Mouse (Mus musculus): ENCODE results near the gene Tmc4. TPM values are rescaled to one million over a fixed set of nuclear protein-coding genes. Genes with fewer than 3 reads are reported as not detected.
A peak's percentile ranks its signal among the peaks of the same experiment; 100 is the strongest.

Gene Tmc4
- polyA plus RNA-seq, 1 experiment from 2014 or later = 3.4 TPM

DNA sequence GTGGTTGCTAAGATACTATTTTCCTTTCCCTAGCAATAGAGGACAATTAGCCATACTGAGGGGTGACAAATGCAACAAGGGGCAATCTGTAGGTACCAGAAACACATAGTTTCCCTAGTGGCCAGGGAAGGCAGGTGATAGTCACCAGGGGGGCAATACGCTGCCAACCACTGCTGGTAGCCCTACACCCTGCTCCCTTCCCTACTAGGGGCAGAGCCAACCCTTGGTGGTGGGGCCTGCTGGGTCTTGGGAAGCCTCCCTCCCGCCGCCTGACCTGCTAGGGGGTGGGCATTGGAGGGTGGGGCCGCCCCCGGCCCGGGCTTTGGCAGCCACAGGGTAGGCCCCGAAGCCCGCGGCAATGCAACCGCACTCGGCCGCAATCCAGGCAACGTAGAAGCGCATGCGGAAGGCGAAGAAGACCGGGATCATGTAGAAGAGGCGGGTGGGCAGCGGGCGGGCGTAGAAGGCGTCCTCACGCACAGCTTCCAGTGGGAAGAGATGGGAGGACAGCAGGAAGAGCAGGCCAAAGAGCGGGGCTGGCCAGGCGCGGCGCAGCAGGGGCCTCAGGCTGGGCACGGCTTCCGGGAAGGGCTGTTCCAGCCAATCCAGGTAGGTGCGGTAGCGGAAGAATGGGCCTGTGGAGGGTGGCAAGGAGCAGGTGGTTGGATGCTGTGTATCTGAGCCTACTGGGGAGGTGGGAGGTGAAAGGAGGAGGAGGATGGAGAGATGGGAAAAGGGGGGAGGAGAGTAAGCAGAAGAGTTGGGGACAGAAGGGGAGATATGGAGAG is 8.2 kb upstream of the Tmc4 start:
- peaks cover 8% of the 10 kb centered on the region for H3K4me1 ChIP-seq
- no peaks in the 10 kb centered on the region for H3K9me3 ChIP-seq (replicated peaks)
- peaks cover 39% of the 10 kb centered on the region for H3K36me3 ChIP-seq (ENCODE audit: poor library complexity, severe bottlenecking)
- WGBS = 90% methylated on average over 31 of the region's 31 CpGs
- no peak for ATAC-seq
- no peak overlapping the region for H3K4me2 ChIP-seq
- no peaks in the 10 kb centered on the region for H3K27me3 ChIP-seq
- H3K27ac ChIP-seq = peak overlapping the region; percentile 75
- H3K4me3 ChIP-seq = no peak overlapping the region
- H3K9ac ChIP-seq = no peak overlapping the region

- H3K27ac ChIP-seq = peak overlapping the region; percentile 75
- no peaks in the 10 kb centered on the region for H3K9me3 ChIP-seq (replicated peaks)
- no peak overlapping the region for H3K4me3 ChIP-seq
- H3K36me3 ChIP-seq (ENCODE audit: poor library complexity, severe bottlenecking) = peaks cover 44% of the 10 kb centered on the region
- WGBS = 78% methylated on average over 8 of the region's 8 CpGs
- no peak overlapping the region for H3K4me2 ChIP-seq
- peaks cover 8% of the 10 kb centered on the region for H3K4me1 ChIP-seq
- ATAC-seq = peak; percentile 15; the same call in 1 of the 2 replicates
- H3K27me3 ChIP-seq = no peaks in the 10 kb centered on the region
- H3K9ac ChIP-seq = no peak overlapping the region
Measured at GRCm38 (mm10) chr7:3684698-3685097, 7.3 kb upstream of the Tmc4 start.

DNA sequence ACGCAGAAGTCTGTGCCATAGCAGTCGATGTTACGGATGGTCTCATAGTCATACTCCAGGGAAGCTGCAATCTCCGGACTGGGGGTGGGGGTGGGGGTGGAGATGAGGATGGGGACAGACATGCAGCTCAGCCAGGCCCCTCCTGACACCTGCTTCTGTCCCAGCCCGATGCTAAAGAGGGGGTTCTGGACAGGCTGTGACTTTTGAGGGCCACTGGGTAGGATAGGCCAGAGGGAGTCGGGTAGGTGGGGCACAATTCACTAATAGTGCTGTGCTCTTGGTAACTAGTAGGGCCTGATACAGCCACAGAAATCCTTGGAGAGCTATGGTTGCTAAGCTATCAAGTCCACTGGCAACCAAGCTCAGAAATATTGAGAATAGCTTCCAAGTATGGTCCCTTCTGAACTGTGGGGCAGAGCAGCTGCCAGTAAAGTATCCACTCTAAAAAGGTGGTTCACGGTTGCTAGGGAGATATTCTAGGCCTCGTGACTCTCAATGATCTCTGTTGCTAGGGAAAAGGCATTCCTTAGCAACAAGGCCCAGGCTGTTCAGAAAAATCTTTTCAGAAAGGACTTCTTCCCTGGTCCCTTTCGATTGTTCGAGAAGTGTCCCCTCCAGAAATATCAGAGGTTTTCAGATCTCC is 6.7 kb upstream of the Tmc4 start:
- Histone ChIP-seq H3K36me3 (ENCODE audit: poor library complexity, severe bottlenecking) (peaks cover 44% of the 10 kb centered on the region), H3K4me3 (no peak overlapping the region), H3K4me2 (no peak overlapping the region), H3K27me3 (no peaks in the 10 kb centered on the region), H3K4me1 (peaks cover 8% of the 10 kb centered on the region), H3K9me3 (replicated peaks) (no peaks in the 10 kb centered on the region), H3K27ac (peak overlapping the region; percentile 75), H3K9ac (no peak overlapping the region)
- WGBS = 58% methylated on average over 10 of the region's 10 CpGs
- peak; percentile 69 for ATAC-seq

GRCm38 (mm10) chr7:3676371-3676770 is 982 bp downstream of the Tmc4 start:
- Histone ChIP-seq H3K4me3 (no peak overlapping the region), H3K9ac (no peak overlapping the region), H3K36me3 (ENCODE audit: poor library complexity, severe bottlenecking) (peaks cover 10% of the 10 kb centered on the region; the same call in 1 of the 2 replicates), H3K4me2 (no peak overlapping the region), H3K9me3 (replicated peaks) (no peaks in the 10 kb centered on the region), H3K27ac (no peak overlapping the region), H3K4me1 (no peaks in the 10 kb centered on the region), H3K27me3 (no peaks in the 10 kb centered on the region)
- WGBS = 86% methylated on average over 12 of the region's 12 CpGs
- no peak for ATAC-seq

DNA sequence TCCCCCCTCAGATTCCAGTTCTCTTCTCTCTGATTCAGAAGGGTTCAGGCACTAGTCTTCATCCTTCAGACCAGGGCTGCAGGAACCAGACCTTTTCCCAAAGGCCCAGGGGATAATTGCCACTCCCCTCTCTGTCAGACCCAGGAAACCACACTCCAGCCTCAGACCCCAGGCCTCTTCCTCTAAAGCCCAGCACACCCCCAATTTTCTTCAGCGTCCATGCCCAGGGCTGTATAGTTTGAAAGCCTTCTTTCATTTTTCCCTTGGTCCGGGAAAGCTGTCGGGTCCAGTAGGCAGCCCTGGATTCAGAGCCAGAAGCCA is 2.2 kb downstream of the Tmc4 start:
- no peak for ATAC-seq
- Histone ChIP-seq H3K27ac (no peak overlapping the region), H3K9me3 (replicated peaks) (no peaks in the 10 kb centered on the region), H3K4me1 (no peaks in the 10 kb centered on the region), H3K27me3 (no peaks in the 10 kb centered on the region), H3K36me3 (ENCODE audit: poor library complexity, severe bottlenecking) (peaks cover 6% of the 10 kb centered on the region; the same call in 1 of the 2 replicates), H3K4me2 (no peak overlapping the region), H3K4me3 (no peak overlapping the region), H3K9ac (no peak overlapping the region)
- 81% methylated on average over 3 of the region's 3 CpGs for WGBS

- Histone ChIP-seq H3K9me3 (replicated peaks) (no peaks in the 10 kb centered on the region), H3K9ac (no peak overlapping the region), H3K4me1 (no peaks in the 10 kb centered on the region), H3K4me2 (no peak overlapping the region), H3K4me3 (no peak overlapping the region), H3K36me3 (ENCODE audit: poor library complexity, severe bottlenecking) (peaks cover 5% of the 10 kb centered on the region; the same call in 1 of the 2 replicates), H3K27me3 (no peaks in the 10 kb centered on the region), H3K27ac (no peak overlapping the region)
- peak; percentile 90 for ATAC-seq
- WGBS = 72% methylated on average over 10 of the region's 10 CpGs
Measured at GRCm38 (mm10) chr7:3674507-3675227, 2.7 kb downstream of the Tmc4 start.

- H3K9ac ChIP-seq = no peak overlapping the region
- H3K36me3 ChIP-seq (ENCODE audit: poor library complexity, severe bottlenecking) = peaks cover 17% of the 10 kb centered on the region
- H3K27me3 ChIP-seq = no peaks in the 10 kb centered on the region
- no peak overlapping the region for H3K4me2 ChIP-seq
- 16% methylated on average over 14 of the region's 14 CpGs for WGBS
- H3K27ac ChIP-seq = no peak overlapping the region
- peaks cover 23% of the 10 kb centered on the region for H3K4me1 ChIP-seq
- no peak for ATAC-seq
- no peaks in the 10 kb centered on the region for H3K9me3 ChIP-seq (replicated peaks)
- no peak overlapping the region for H3K4me3 ChIP-seq
Measured at GRCm38 (mm10) chr7:3666921-3667391, 10.4 kb downstream of the Tmc4 start.

- peak within 1 kb of the TSS; percentile 64 for H3K27ac ChIP-seq
- peak; percentile 99 for ATAC-seq
- H3K4me2 ChIP-seq = peak within 1 kb of the TSS; percentile 66
- peak within 1 kb of the TSS; percentile 61 for H3K4me3 ChIP-seq
- H3K36me3 ChIP-seq (ENCODE audit: poor library complexity, severe bottlenecking) = peaks cover 30% of the 10 kb centered on the region
- WGBS = 4% methylated on average over 45 of the region's 45 CpGs
- peaks cover 23% of the 10 kb centered on the region for H3K4me1 ChIP-seq
- no peaks in the 10 kb centered on the region for H3K27me3 ChIP-seq
- no peaks in the 10 kb centered on the region for H3K9me3 ChIP-seq (replicated peaks)
- peak within 1 kb of the TSS; percentile 74 for H3K9ac ChIP-seq
Measured at GRCm38 (mm10) chr7:3665215-3666114, 11.9 kb downstream of the Tmc4 start, which contains the start of gene Leng1. Gene Leng1 (minus strand): TSS chr7:3665840.

DNA sequence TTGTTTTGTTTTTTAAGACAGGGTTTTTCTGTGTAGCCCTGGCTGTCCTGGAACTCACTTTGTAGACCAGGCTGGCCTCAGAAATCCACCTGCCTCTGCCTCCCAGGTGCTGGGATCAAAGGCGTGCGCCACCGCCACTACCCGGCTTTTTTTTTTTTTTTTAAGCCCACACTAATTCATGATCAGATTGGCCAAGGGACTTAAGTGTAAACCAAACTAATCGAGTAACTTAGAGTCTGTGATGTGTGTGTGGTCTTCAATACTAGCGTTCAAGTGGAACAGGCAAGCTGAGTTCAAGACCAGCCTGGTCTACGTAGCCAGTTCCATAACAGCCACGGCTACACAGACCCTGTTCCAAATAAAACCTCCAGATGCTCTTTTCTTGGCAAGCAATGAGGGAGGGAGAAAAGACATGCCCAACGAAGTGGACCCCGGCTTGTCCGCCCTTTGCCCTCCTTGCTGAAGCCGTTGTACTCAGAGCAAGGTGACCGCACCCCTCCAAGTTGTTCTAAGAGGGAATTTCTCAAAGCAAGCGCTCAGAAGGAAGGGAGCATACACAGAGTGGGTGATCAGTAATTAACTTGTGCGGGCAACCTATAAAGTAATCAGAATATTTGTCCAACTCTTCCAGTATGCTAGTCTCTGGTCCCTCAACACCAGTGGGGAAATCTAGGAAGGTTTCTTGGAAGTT is 12.7 kb downstream of the Tmc4 start:
- Histone ChIP-seq H3K4me2 (peak overlapping the region; percentile 66), H3K27me3 (no peaks in the 10 kb centered on the region), H3K9me3 (replicated peaks) (no peaks in the 10 kb centered on the region), H3K9ac (peak overlapping the region; percentile 74), H3K4me3 (peak overlapping the region; percentile 61), H3K4me1 (peaks cover 23% of the 10 kb centered on the region), H3K36me3 (ENCODE audit: poor library complexity, severe bottlenecking) (peaks cover 38% of the 10 kb centered on the region), H3K27ac (peak overlapping the region; percentile 55)
- 31% methylated on average over 15 of the region's 15 CpGs for WGBS
- ATAC-seq = peak; percentile 7

- no peaks in the 10 kb centered on the region for H3K9me3 ChIP-seq (replicated peaks)
- H3K4me1 ChIP-seq = peaks cover 6% of the 10 kb centered on the region
- no peak overlapping the region for H3K4me3 ChIP-seq
- ATAC-seq = no peak
- no peaks in the 10 kb centered on the region for H3K27me3 ChIP-seq
- H3K27ac ChIP-seq = no peak overlapping the region
- WGBS = 93% methylated on average over 14 of the region's 14 CpGs
- no peak overlapping the region for H3K9ac ChIP-seq
- no peak overlapping the region for H3K4me2 ChIP-seq
- H3K36me3 ChIP-seq (ENCODE audit: poor library complexity, severe bottlenecking) = peaks cover 97% of the 10 kb centered on the region
Measured at GRCm38 (mm10) chr7:3658578-3658977, 18.8 kb downstream of the Tmc4 start.

DNA sequence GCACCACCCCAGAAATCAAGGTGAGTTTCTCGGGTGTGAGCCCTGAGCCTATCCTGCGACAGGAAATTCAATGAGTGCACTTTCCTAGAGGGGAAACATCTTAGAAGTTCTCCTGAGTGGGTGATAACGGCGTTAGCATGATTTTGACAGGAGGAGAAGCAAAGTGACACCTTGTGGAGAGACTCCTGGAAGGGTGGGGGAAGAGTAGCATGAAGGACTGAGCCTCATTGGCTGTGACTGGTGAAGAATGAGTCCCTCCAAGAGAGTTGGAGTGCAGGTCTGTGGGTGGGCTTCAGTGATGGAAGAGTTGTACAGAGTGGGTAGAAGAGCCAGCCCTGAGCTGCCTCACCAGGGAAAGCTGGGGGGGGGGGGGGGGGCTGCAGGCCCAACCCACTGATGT is 20.4 kb downstream of the Tmc4 start:
- Histone ChIP-seq H3K4me2 (no peak overlapping the region), H3K27ac (no peak overlapping the region), H3K36me3 (ENCODE audit: poor library complexity, severe bottlenecking) (peaks cover 98% of the 10 kb centered on the region), H3K9me3 (replicated peaks) (no peaks in the 10 kb centered on the region), H3K9ac (no peak overlapping the region), H3K4me3 (no peak overlapping the region), H3K4me1 (no peaks in the 10 kb centered on the region), H3K27me3 (no peaks in the 10 kb centered on the region)
- ATAC-seq = no peak
- WGBS = 93% methylated on average over 4 of the region's 4 CpGs

Data from forebrain, embryonic 13.5 days (tissue).